Mouse (Mus musculus) heart, embryonic 13.5 days (tissue): ENCODE results near the gene Srebf2. TPM values are rescaled to one million over a fixed set of nuclear protein-coding genes. Genes with fewer than 3 reads are reported as not detected.

ENCODE experiments used
- ATAC-seq: fragments of 200-750 bp; cut with Nextera tagmentation; 2 replicates; pipeline ENCODE4 v1.8.0; 2017; ENCODE audit warnings: moderate TSS enrichment; ENCODE audit not compliant: insufficient number of reproducible peaks, low FRiP score, low TSS enrichment; ENCODE audit errors: extremely low read depth
- H3K27ac ChIP-seq: fragments of 300-500 bp; sonication (generic); replicated peaks from 2 replicates; pipeline ENCODE4 v1.5.1; 2015; ENCODE audit warnings: moderate library complexity, mild to moderate bottlenecking, inconsistent platforms
- H3K27me3 ChIP-seq: fragments of 300-500 bp; sonication (generic); replicated peaks from 2 replicates; pipeline ENCODE4 v1.6.1; 2015; ENCODE audit warnings: mild to moderate bottlenecking, inconsistent platforms
- H3K36me3 ChIP-seq: fragments of 300-500 bp; sonication (generic); 2 replicates; pipeline ENCODE4 v1.6.1; 2015; ENCODE audit warnings: mild to moderate bottlenecking, inconsistent platforms
- H3K4me1 ChIP-seq: fragments of 300-500 bp; sonication (generic); 2 replicates; pipeline ENCODE4 v1.6.1; 2015; ENCODE audit warnings: inconsistent platforms
- H3K4me2 ChIP-seq: fragments of 300-500 bp; sonication (generic); 2 replicates; pipeline ENCODE4 v1.6.1; 2015; ENCODE audit warnings: inconsistent platforms, mild to moderate bottlenecking, moderate library complexity
- H3K4me3 ChIP-seq: fragments of 300-500 bp; sonication (generic); 2 replicates; pipeline ENCODE4 v1.5.1; 2015; ENCODE audit warnings: moderate library complexity, mild to moderate bottlenecking, inconsistent platforms
- H3K9ac ChIP-seq: fragments of 300-500 bp; sonication (generic); 2 replicates; pipeline ENCODE4 v1.6.1; 2015; ENCODE audit warnings: inconsistent platforms, mild to moderate bottlenecking, moderate library complexity
- H3K9me3 ChIP-seq: fragments of 300-500 bp; sonication (generic); 2 replicates; pipeline ENCODE4 v1.6.1; 2016; ENCODE audit warnings: inconsistent platforms
- WGBS: fragments of 180-500 bp; shearing (Covaris S2); methylation state at CpG from one replicate; pipeline ENCODE4 v1.1.7; 2015; ENCODE audit warnings: mixed read lengths; 5-methylcytosine and 5-hydroxymethylcytosine counted together
- polyA plus RNA-seq: library from polyadenylated mRNA; unstranded; fragments of >200 nt; fragmentation: Nextera tagmentation; extraction: Ambion mirVana; gene quantifications from 2 replicates; pipeline ENCODE4 v1.2.1, GENCODE M21; 2015

The Srebf2 gene
- polyA plus RNA-seq, 1 experiment from 2014 or later, result 89.4 TPM

GRCm38 (mm10) chr15:82218778-82219666 lies 72.0 kb downstream of the Srebf2 start:
- Histone ChIP-seq H3K36me3 (no peaks in the 10 kb centered on the region), H3K27ac (no peak overlapping the region), H3K9ac (no peak overlapping the region), H3K4me3 (no peak overlapping the region), H3K4me1 (peaks cover 33% of the 10 kb centered on the region), H3K9me3 (no peaks in the 10 kb centered on the region), H3K27me3 (peaks cover 97% of the 10 kb centered on the region), H3K4me2 (no peak overlapping the region)
- ATAC-seq, result no peak
- 69% methylated on average over 26 of the region's 26 CpGs for WGBS

GRCm38 (mm10) chr15:82220003-82220675 lies 73.2 kb downstream of the Srebf2 start:
- peaks cover 98% of the 10 kb centered on the region for H3K27me3 ChIP-seq
- peaks cover 40% of the 10 kb centered on the region for H3K4me1 ChIP-seq
- H3K4me2 ChIP-seq, result no peak overlapping the region
- H3K9ac ChIP-seq, result no peak overlapping the region
- no peak overlapping the region for H3K4me3 ChIP-seq
- no peak for ATAC-seq
- H3K36me3 ChIP-seq, result no peaks in the 10 kb centered on the region
- H3K9me3 ChIP-seq, result no peaks in the 10 kb centered on the region
- 75% methylated on average over 11 of the region's 12 CpGs for WGBS
- no peak overlapping the region for H3K27ac ChIP-seq

- Histone ChIP-seq H3K9ac (no peak overlapping the region), H3K4me1 (peaks cover 29% of the 10 kb centered on the region), H3K36me3 (no peaks in the 10 kb centered on the region), H3K27me3 (peaks cover 98% of the 10 kb centered on the region), H3K4me2 (no peak overlapping the region), H3K9me3 (no peaks in the 10 kb centered on the region), H3K4me3 (no peak overlapping the region), H3K27ac (no peak overlapping the region)
- no peak for ATAC-seq
- WGBS, result 62% methylated on average over 14 of the region's 14 CpGs
Measured at GRCm38 (mm10) chr15:82221104-82221860, 74.3 kb downstream of the Srebf2 start.

GRCm38 (mm10) chr15:82223251-82223650 lies 76.3 kb downstream of the Srebf2 start:
- H3K36me3 ChIP-seq, result no peaks in the 10 kb centered on the region
- no peak overlapping the region for H3K27ac ChIP-seq
- H3K4me1 ChIP-seq, result peaks cover 18% of the 10 kb centered on the region
- H3K4me2 ChIP-seq, result peak overlapping the region; percentile 74; the same call in 1 of the 2 replicates
- peaks cover 83% of the 10 kb centered on the region for H3K27me3 ChIP-seq
- no peaks in the 10 kb centered on the region for H3K9me3 ChIP-seq
- H3K4me3 ChIP-seq, result no peak overlapping the region
- H3K9ac ChIP-seq, result no peak overlapping the region; the same call in 1 of the 2 replicates
- no peak for ATAC-seq
- 12% methylated on average over 7 of the region's 7 CpGs for WGBS

DNA sequence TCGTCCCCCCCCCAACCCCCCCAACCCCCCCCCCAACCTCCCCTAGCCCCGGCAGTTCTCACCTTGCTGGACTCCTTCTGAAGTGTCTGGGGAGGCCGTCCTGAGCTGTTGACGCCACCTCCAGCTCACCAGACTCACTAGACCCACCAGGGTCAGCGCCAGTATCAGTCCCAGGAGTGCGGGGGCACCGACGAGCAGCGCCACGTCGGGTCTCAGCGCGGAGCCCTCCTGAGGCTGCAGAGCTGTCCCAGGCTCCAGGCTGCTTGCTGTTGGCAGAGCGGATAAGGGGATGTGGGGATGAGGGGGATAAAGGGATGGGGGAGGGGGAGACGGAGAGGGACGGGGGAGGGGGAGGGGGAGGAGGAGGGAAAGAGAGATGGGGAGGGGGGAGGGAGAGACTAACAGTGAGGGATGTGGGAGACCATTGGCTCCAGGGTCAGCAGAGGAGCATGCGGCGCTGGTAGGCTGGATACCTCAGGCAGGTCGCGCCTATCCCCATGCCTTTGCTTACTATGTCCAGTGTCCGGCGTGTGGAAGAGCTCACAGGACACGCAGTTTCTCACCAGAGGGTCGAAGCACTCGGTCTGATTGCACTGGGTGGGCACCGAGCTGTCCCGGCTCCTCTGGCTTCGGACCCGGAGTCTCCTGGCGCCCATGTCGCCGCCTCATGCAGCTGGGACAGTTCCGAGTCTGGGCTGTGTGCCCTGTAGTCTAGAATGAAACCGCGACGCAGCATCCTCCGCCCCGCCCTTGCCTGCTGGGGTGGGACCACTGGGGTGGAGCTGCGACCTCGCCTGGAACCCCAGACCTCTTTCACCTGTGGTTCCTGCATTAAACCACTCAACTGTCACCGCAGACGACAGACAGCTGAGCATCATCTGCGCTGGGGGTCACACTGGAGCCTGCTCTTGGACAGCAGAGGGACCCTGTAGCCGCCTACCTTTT lies 76.9 kb downstream of the Srebf2 start, which contains the start of gene Tnfrsf13c:
Tnfrsf13c (minus strand) TSS at position 713 of the 945 bp plus-strand sequence.
- Histone ChIP-seq H3K27ac (no peak within 1 kb of the TSS), H3K4me2 (peak within 1 kb of the TSS; percentile 74), H3K36me3 (no peaks in the 10 kb centered on the region), H3K9ac (peak within 1 kb of the TSS; percentile 65), H3K9me3 (no peaks in the 10 kb centered on the region), H3K4me3 (peak within 1 kb of the TSS; percentile 45), H3K27me3 (peaks cover 77% of the 10 kb centered on the region), H3K4me1 (peaks cover 18% of the 10 kb centered on the region)
- under 1% methylated on average over 42 of the region's 44 CpGs for WGBS
- ATAC-seq, result peak; percentile 11; the same call in 1 of the 2 replicates

- peaks cover 24% of the 10 kb centered on the region for H3K4me1 ChIP-seq
- H3K4me2 ChIP-seq, result peak overlapping the region; percentile 74
- no peak overlapping the region for H3K9ac ChIP-seq
- H3K4me3 ChIP-seq, result peak overlapping the region; percentile 45
- ATAC-seq, result no peak
- H3K9me3 ChIP-seq, result no peaks in the 10 kb centered on the region
- H3K36me3 ChIP-seq, result no peaks in the 10 kb centered on the region
- peaks cover 75% of the 10 kb centered on the region for H3K27me3 ChIP-seq
- H3K27ac ChIP-seq, result no peak overlapping the region
- WGBS, result 33% methylated on average over 7 of the region's 7 CpGs
Measured at GRCm38 (mm10) chr15:82224602-82225215, 77.7 kb downstream of the Srebf2 start.

DNA sequence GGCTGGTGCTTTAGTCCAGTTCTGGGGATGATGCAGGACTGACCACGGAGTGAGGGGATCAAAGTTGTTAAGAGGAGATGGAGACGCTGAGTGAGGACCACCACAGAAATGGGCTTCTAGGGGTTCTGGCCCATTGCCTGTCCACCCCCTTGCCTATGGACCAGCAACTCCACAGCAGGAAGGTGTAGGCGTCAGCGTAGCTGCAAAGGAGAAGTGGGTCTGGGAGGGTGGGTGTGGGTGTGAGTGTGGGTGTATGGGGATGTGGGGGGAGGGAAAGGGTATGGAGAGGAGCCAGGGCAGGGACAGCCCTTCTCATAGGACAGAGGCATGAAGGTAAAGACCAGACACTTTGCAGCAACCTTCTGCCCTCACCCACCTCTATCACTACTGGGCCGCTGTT lies 78.8 kb downstream of the Srebf2 start:
- Histone ChIP-seq H3K36me3 (no peaks in the 10 kb centered on the region), H3K4me3 (no peak overlapping the region), H3K9ac (no peak overlapping the region), H3K4me1 (peaks cover 34% of the 10 kb centered on the region), H3K9me3 (no peaks in the 10 kb centered on the region), H3K4me2 (no peak overlapping the region), H3K27me3 (peaks cover 75% of the 10 kb centered on the region), H3K27ac (no peak overlapping the region)
- WGBS, result 77% methylated on average over 5 of the region's 5 CpGs
- no peak for ATAC-seq

- H3K27ac ChIP-seq, result no peak overlapping the region
- no peaks in the 10 kb centered on the region for H3K9me3 ChIP-seq
- no peak for ATAC-seq
- H3K4me1 ChIP-seq, result peaks cover 17% of the 10 kb centered on the region
- no peak overlapping the region for H3K4me3 ChIP-seq
- peaks cover 12% of the 10 kb centered on the region for H3K36me3 ChIP-seq
- H3K9ac ChIP-seq, result peak overlapping the region; percentile 38; the same call in 1 of the 2 replicates
- WGBS, result 27% methylated on average over 11 of the region's 11 CpGs
- H3K4me2 ChIP-seq, result no peak overlapping the region
- H3K27me3 ChIP-seq, result peaks cover 40% of the 10 kb centered on the region
Measured at GRCm38 (mm10) chr15:82229542-82230045, 82.6 kb downstream of the Srebf2 start.

- no peak overlapping the region for H3K27ac ChIP-seq
Measured at GRCm38 (mm10) chr15:82230098-82230611, 83.2 kb downstream of the Srebf2 start.

GRCm38 (mm10) chr15:82231100-82231499 lies 84.1 kb downstream of the Srebf2 start:
- peaks cover 30% of the 10 kb centered on the region for H3K27me3 ChIP-seq
- H3K27ac ChIP-seq, result no peak overlapping the region
- 80% methylated on average over 4 of the region's 4 CpGs for WGBS
- no peak overlapping the region for H3K4me2 ChIP-seq
- no peak overlapping the region for H3K9ac ChIP-seq
- H3K4me1 ChIP-seq, result peaks cover 20% of the 10 kb centered on the region
- no peak overlapping the region for H3K4me3 ChIP-seq
- H3K9me3 ChIP-seq, result no peaks in the 10 kb centered on the region
- H3K36me3 ChIP-seq, result peaks cover 12% of the 10 kb centered on the region
- ATAC-seq, result no peak

More at GRCm38 (mm10) chr15:82230098-82230611, 83.2 kb downstream of the Srebf2 start:
- peaks cover 16% of the 10 kb centered on the region for H3K4me1 ChIP-seq
- H3K4me3 ChIP-seq, result no peak overlapping the region
- H3K9me3 ChIP-seq, result no peaks in the 10 kb centered on the region
- ATAC-seq, result no peak
- peaks cover 12% of the 10 kb centered on the region for H3K36me3 ChIP-seq
- peaks cover 40% of the 10 kb centered on the region for H3K27me3 ChIP-seq
- H3K4me2 ChIP-seq, result no peak overlapping the region
- 68% methylated on average over 6 of the region's 6 CpGs for WGBS
- no peak overlapping the region for H3K9ac ChIP-seq
